17 mouse cellular contexts compared by ENCODE assay signal in genomic region chr14:29157096-29157495, GRCm38 (mm10).
"Had no signal": no experiment of that assay in that cellular context is flagged by ENCODE, and none has a peak within 500 bp of the region (broad histone marks: within the 10 kb centered on the region; RNA-seq: fewer than 3 reads in every experiment).

No protein-coding gene starts in this region.

- H3K27me3 ChIP-seq: midbrain, embryonic 12.5 days; stomach, embryonic 15.5 days had no signal

- H3K4me1 ChIP-seq: midbrain, embryonic 12.5 days; neural tube, embryonic 13.5 days; stomach, embryonic 15.5 days had no signal

- H3K4me3 ChIP-seq: midbrain, embryonic 12.5 days; neural tube, embryonic 13.5 days; stomach, embryonic 15.5 days had no signal

- H3K9me3 ChIP-seq: midbrain, embryonic 12.5 days; stomach, embryonic 15.5 days had no signal

- H3K27ac ChIP-seq: kidney, postnatal 0 days; liver, embryonic 14.5 days; midbrain, embryonic 12.5 days; neural tube, embryonic 13.5 days; stomach, embryonic 15.5 days had no signal

- DNase-seq: kidney, adult 9 months; kidney, postnatal 36 days; layer of hippocampus, adult 9-11 months; layer of hippocampus, postnatal 36 days; left cerebral cortex, postnatal 4 days; liver; lung, adult 18-20 months; retina, postnatal 1 day; right cerebral cortex, postnatal 4 days; thymus, adult 2 months; thymus, postnatal 25 days had no signal

- H3K36me3 ChIP-seq: midbrain, embryonic 12.5 days; neural tube, embryonic 13.5 days; stomach, embryonic 15.5 days had no signal

- ATAC-seq: midbrain, embryonic 16.5 days had no signal

- H3K4me2 ChIP-seq: midbrain, embryonic 12.5 days; neural tube, embryonic 13.5 days; stomach, embryonic 15.5 days had no signal

- H3K9ac ChIP-seq: liver, embryonic 14.5 days; midbrain, embryonic 12.5 days; neural tube, embryonic 13.5 days; stomach, embryonic 15.5 days had no signal
